Mouse (Mus musculus) forebrain, embryonic 16.5 days (tissue): Measurements from ENCODE around the gene Gm16381. TPM values are rescaled to one million over a fixed set of nuclear protein-coding genes. Genes with fewer than 3 reads are reported as not detected.
"Not testable (repeated sequence)": the region's sequence is repeated elsewhere in the genome, so short reads cannot be mapped to it uniquely, and the experiment has no call there.

Source experiments
- ATAC-seq: fragments of 200-750 bp; cut with Nextera tagmentation; 2 replicates; pipeline ENCODE4 v1.8.0; 2017; ENCODE audit warnings: mild to moderate bottlenecking, moderate library complexity
- H3K27ac ChIP-seq: fragments of 300-500 bp; sonication (generic); 2 replicates; pipeline ENCODE4 v1.5.1; 2014; ENCODE audit warnings: low read length, control low read depth
- H3K27me3 ChIP-seq: fragments of 300-500 bp; sonication (generic); replicated peaks from 2 replicates; pipeline ENCODE4 v1.6.1; 2014; ENCODE audit warnings: low read length; ENCODE audit not compliant: control insufficient read depth, insufficient read depth
- H3K36me3 ChIP-seq: fragments of 300-500 bp; sonication (generic); 2 replicates; pipeline ENCODE4 v1.6.1; 2014; ENCODE audit not compliant: control insufficient read depth, insufficient read depth
- H3K4me1 ChIP-seq: fragments of 300-500 bp; sonication (generic); replicated peaks from 2 replicates; pipeline ENCODE4 v1.6.1; 2014; ENCODE audit warnings: low read length; ENCODE audit not compliant: control insufficient read depth, insufficient read depth
- H3K4me2 ChIP-seq: fragments of 300-500 bp; sonication (generic); 2 replicates; pipeline ENCODE4 v1.6.1; 2014; ENCODE audit warnings: mild to moderate bottlenecking, low read length, control low read depth
- H3K4me3 ChIP-seq: fragments of 300-500 bp; sonication (generic); replicated peaks from 2 replicates; pipeline ENCODE4 v1.5.1; 2014; ENCODE audit warnings: mild to moderate bottlenecking, low read length, control low read depth
- H3K9ac ChIP-seq: fragments of 300-500 bp; sonication (generic); replicated peaks from 2 replicates; pipeline ENCODE4 v1.6.1; 2014; ENCODE audit warnings: low read depth, low read length, control low read depth
- H3K9me3 ChIP-seq: fragments of 300-500 bp; sonication (generic); 2 replicates; pipeline ENCODE4 v1.6.1; 2016; ENCODE audit warnings: low read length; ENCODE audit not compliant: control insufficient read depth
- WGBS: fragments of 180-500 bp; shearing (Covaris S2); extraction: QIAGEN DNeasy Blood & Tissue Kit; methylation state at CpG from one replicate; pipeline ENCODE4 v1.1.7; 2014; 5-methylcytosine and 5-hydroxymethylcytosine counted together
- polyA plus RNA-seq: library from polyadenylated mRNA; unstranded; fragments of >200 nt; fragmentation: Nextera tagmentation; extraction: Ambion mirVana; gene quantifications from 2 replicates; pipeline ENCODE4 v1.2.1, GENCODE M21; 2015

The Gm16381 gene
- polyA plus RNA-seq: not detected in 2 replicates

DNA sequence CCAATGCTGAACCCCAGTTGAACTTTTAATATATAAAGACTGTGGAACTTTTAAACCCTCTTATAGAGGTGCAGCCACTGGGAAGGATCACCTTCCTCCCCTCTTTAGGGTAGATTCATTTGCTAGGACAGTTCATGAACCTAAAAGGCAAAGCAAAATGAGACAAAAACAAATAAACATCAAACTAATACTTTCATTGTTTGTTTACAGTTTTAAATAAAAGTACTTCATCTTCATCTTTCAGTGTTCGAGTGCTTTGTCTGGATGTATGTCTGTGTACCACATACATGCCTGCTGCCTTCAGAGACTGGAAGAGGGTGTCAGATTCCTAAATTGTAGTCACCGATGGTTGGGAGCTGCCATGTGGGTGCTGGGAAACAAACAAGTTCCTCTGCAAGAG lies at the start of gene Gm16381:
Gene Gm16381, minus strand, starts transcription at position 101 of the 400 bp plus-strand sequence.
- not testable (repeated sequence) for H3K27ac ChIP-seq, H3K9ac ChIP-seq, H3K27me3 ChIP-seq, ATAC-seq, H3K4me2 ChIP-seq, H3K4me1 ChIP-seq, H3K4me3 ChIP-seq, H3K9me3 ChIP-seq, H3K36me3 ChIP-seq
- WGBS: 89% methylated on average over 1 of the region's 2 CpGs

- H3K27ac ChIP-seq, ATAC-seq, H3K4me1 ChIP-seq, H3K4me3 ChIP-seq, H3K9ac ChIP-seq, H3K9me3 ChIP-seq, H3K4me2 ChIP-seq, H3K36me3 ChIP-seq, H3K27me3 ChIP-seq: not testable (repeated sequence)
- WGBS: 87% methylated on average over 2 of the region's 4 CpGs
Observed at GRCm38 (mm10) chr12:87652916-87653703, 8.7 kb upstream of the Gm16381 start.

DNA sequence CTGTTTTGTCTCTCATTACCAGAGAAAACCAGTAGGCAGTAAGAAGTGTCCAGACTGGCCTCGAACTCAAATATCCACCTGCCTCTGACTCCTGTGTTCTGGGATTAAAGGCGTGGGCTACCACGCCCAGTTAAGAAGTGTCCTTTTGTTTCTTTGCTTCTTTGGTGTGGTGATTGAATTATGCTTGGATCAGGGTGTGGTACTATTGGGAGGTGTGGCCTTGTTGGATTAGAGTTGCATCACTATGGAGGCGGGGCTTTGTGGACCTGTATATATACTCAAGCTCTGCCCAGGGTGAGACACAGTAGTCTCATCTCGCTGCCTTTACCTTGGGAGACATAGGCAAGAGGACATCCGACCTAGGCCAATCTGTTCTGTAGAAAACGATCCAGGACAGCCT lies 25.9 kb downstream of the Gm16381 start, which contains the start of gene Gm4027:
Gene Gm4027, plus strand, starts transcription at position 301 of the 400 bp plus-strand sequence.
- not testable (repeated sequence) for H3K27ac ChIP-seq, H3K27me3 ChIP-seq, H3K4me2 ChIP-seq, H3K4me3 ChIP-seq, H3K9me3 ChIP-seq, H3K9ac ChIP-seq, H3K36me3 ChIP-seq, H3K4me1 ChIP-seq, ATAC-seq
- WGBS: 84% methylated on average over 4 of the region's 7 CpGs

- 78% methylated on average over 1 of the region's 2 CpGs for WGBS
- H3K27me3 ChIP-seq, ATAC-seq, H3K36me3 ChIP-seq, H3K4me3 ChIP-seq, H3K4me2 ChIP-seq, H3K4me1 ChIP-seq, H3K9me3 ChIP-seq, H3K9ac ChIP-seq, H3K27ac ChIP-seq: not testable (repeated sequence)
Observed at GRCm38 (mm10) chr12:87602388-87602787, 42.0 kb downstream of the Gm16381 start, which contains the start of gene Oog1. Gene Oog1 (plus strand): TSS chr12:87602688.

- not testable (repeated sequence) for H3K4me1 ChIP-seq, H3K27me3 ChIP-seq, ATAC-seq, H3K36me3 ChIP-seq, H3K4me2 ChIP-seq, H3K9me3 ChIP-seq, H3K27ac ChIP-seq, H3K9ac ChIP-seq, H3K4me3 ChIP-seq
- 16% methylated on average over 2 of the region's 2 CpGs for WGBS
Observed at GRCm38 (mm10) chr12:87601388-87601787, 43.0 kb downstream of the Gm16381 start.

Other genes with a start within 250 kb of the Gm16381 start
- 211 and 233 TPM in 2 replicates for gene Slirp, start 200.7 kb downstream of the Gm16381 start, polyA plus RNA-seq
- 42.3 and 47.1 TPM in 2 replicates for gene Alkbh1, start 200.6 kb downstream of the Gm16381 start, polyA plus RNA-seq
- gene Snw1, start 172.3 kb downstream of the Gm16381 start, polyA plus RNA-seq: 116 and 131 TPM in 2 replicates
- gene Gm5788, start 149.9 kb downstream of the Gm16381 start, polyA plus RNA-seq: not detected in 2 replicates
- gene Gm8300, start 130.3 kb downstream of the Gm16381 start, polyA plus RNA-seq: not detected in 2 replicates
- not detected in 2 replicates for gene Oog1, start 41.9 kb downstream of the Gm16381 start, polyA plus RNA-seq
- gene Gm4027, start 25.8 kb downstream of the Gm16381 start, polyA plus RNA-seq: not detected in 2 replicates
- not detected in 2 replicates for gene Gm21319, start 131.1 kb upstream of the Gm16381 start, polyA plus RNA-seq
- not detected in 2 replicates for gene Gm21936, start 150.9 kb upstream of the Gm16381 start, polyA plus RNA-seq
- not detected in 2 replicates for gene BB287469, start 172.0 kb upstream of the Gm16381 start, polyA plus RNA-seq
- gene Gm2001, start 197.7 kb upstream of the Gm16381 start, polyA plus RNA-seq: not detected in 2 replicates
- not detected in 2 replicates for gene Gm2016, start 229.5 kb upstream of the Gm16381 start, polyA plus RNA-seq